Mouse (Mus musculus) MEL (cell line): ENCODE results near the gene Smg1.
A peak's percentile ranks its signal among the peaks of the same experiment; 100 is the strongest.

Experiments
- E2F4 ChIP-seq: IDR thresholded peaks from 2 replicates; pipeline ENCODE4 v1.6.1; 2011; ENCODE audit warnings: low read depth, low read length, improper control_type of control experiment, borderline replicate concordance
- EP300 ChIP-seq, 2 experiments: IDR thresholded peaks; 2 replicates each; pipeline ENCODE4 v1.6.1; 2011; ENCODE audit warnings: improper control_type of control experiment in 2 of 2, low read length in 2 of 2, low read depth in 1 of 2, mild to moderate bottlenecking in 1 of 2
- MAX ChIP-seq: IDR thresholded peaks from 2 replicates; pipeline ENCODE4 v1.6.1; 2011; ENCODE audit warnings: low read length, improper control_type of control experiment
- POLR2A ChIP-seq, 2 experiments: IDR thresholded peaks; 2 replicates each; pipeline ENCODE4 v1.6.1; 2011 to 2012; ENCODE audit warnings: low read length in 2 of 2, mild to moderate bottlenecking in 2 of 2, control low read depth in 1 of 2, improper control_type of control experiment in 1 of 2, low read depth in 1 of 2, moderate library complexity in 1 of 2; ENCODE audit not compliant: control insufficient read depth in 1 of 2, insufficient read depth in 1 of 2, poor library complexity in 1 of 2
- ZMIZ1 ChIP-seq: IDR thresholded peaks from 2 replicates; pipeline ENCODE4 v1.6.1; 2012; ENCODE audit warnings: low read depth, mild to moderate bottlenecking, inconsistent platforms, low read length, improper control_type of control experiment, moderate library complexity

GRCm38 (mm10) chr7:118243453-118244385 lies at the start of gene Smg1:
- TF ChIP-seq EP300 (IDR thresholded peaks at IDR 0.05; ENCODE audit: low read depth in 1 of 2, low read length in 2 of 2) (no peak), POLR2A (IDR thresholded peaks at IDR 0.05; ENCODE audit: control insufficient read depth in 1 of 2, insufficient read depth in 1 of 2, low read depth in 1 of 2, low read length in 2 of 2, poor library complexity in 1 of 2) (peak; percentile 87 to 89), MAX (peak; percentile 89), ZMIZ1 (peak; percentile 27; the same call in 1 of the 2 replicates), E2F4 (no peak)
